Mouse (Mus musculus): Measurements from ENCODE around the gene Syne1. TPM values are rescaled to one million over a fixed set of nuclear protein-coding genes. Genes with fewer than 3 reads are reported as not detected.

Gene Syne1
- polyA plus RNA-seq, 1 experiment from 2014 or later: 2.4 TPM

DNA sequence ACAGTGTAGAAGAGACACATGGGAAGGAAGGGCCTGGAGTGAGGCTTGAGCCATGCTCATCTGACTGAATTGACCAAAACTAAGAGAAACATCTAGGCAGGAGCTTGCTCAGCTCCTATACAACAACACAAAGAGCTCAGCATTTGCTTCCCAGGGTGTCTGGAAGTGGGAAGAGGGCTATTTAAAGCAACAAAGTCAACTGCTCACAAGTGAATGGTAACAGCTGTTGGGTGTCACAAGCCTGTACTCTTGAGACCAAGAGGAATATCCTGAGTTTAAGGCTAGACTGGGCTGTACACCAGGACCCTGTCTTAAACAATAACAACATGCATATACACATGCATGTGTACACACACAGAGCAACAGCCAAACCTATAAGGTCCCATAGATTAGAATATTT lies 297.5 kb downstream of the Syne1 start:
- Histone ChIP-seq H3K27ac (ENCODE audit: low read depth, low read length) (no peak overlapping the region), H3K27me3 (ENCODE audit: control insufficient read depth, insufficient read depth, low read length) (no peaks in the 10 kb centered on the region), H3K4me2 (ENCODE audit: low read depth, low read length, severe bottlenecking) (no peak overlapping the region), H3K36me3 (ENCODE audit: control insufficient read depth, insufficient read depth, low read length) (no peaks in the 10 kb centered on the region), H3K9me3 (ENCODE audit: control insufficient read depth, low read length) (no peaks in the 10 kb centered on the region; the same call in 1 of the 2 replicates), H3K4me3 (ENCODE audit: low read depth, low read length) (no peak overlapping the region), H3K4me1 (replicated peaks; ENCODE audit: control insufficient read depth, insufficient read depth, low read length) (no peaks in the 10 kb centered on the region), H3K9ac (ENCODE audit: low read length) (no peak overlapping the region)
- no peak for ATAC-seq (replicated peaks; ENCODE audit: low FRiP score)
- no peak for DNase-seq (ENCODE audit: low spot score)

DNA sequence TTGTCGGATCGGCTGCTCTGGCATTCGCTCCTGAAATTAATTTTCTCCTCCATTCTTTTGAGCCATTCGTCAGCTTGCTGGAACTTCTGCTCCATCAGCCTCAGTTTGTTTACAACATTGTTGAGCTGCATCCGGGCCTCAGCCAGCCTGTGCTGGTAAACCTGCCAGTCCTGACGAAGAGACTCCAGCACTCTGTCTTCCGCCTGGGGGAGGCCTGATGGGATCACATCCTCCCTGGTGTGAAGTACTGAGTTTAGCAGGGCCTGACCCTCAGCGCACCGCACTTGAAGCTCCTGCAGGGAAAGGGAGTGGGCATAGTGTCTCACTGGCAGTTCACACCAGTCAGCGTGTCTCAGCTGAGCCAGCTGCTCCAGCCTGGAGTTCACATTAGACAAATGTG lies 300.6 kb downstream of the Syne1 start:
- no peak overlapping the region for H3K27ac ChIP-seq (ENCODE audit: low read depth, low read length)
- no peak overlapping the region for H3K9ac ChIP-seq (ENCODE audit: low read length)
- H3K4me3 ChIP-seq (ENCODE audit: low read depth, low read length): no peak overlapping the region
- no peak overlapping the region for H3K4me2 ChIP-seq (ENCODE audit: low read depth, low read length, severe bottlenecking)
- no peaks in the 10 kb centered on the region for H3K36me3 ChIP-seq (ENCODE audit: control insufficient read depth, insufficient read depth, low read length)
- no peak for DNase-seq (ENCODE audit: low spot score)
- WGBS: 74% methylated on average over 10 of the region's 10 CpGs
- H3K9me3 ChIP-seq (ENCODE audit: control insufficient read depth, low read length): no peaks in the 10 kb centered on the region
- H3K4me1 ChIP-seq (replicated peaks; ENCODE audit: control insufficient read depth, insufficient read depth, low read length): no peaks in the 10 kb centered on the region
- no peaks in the 10 kb centered on the region for H3K27me3 ChIP-seq (ENCODE audit: control insufficient read depth, insufficient read depth, low read length)
- no peak for ATAC-seq (replicated peaks; ENCODE audit: low FRiP score)

DNA sequence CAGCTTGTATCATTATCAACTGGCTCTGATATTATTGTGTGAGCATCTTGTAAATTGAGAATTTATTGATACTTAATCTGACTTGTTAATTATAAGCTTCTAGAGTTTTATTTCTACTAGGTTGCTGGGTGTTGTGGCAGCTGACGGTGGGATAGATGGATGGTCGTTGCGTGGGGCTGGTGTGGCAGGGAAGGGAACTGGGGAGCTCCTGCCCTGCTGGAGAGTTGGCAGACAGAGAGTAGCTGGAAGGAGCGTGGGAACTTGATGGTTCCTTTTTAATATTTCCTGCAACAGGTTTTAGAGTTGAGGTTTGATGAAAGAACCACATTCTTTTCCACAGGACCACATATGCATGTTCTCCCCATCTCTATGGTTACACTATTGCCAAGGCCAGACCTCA lies 311.6 kb downstream of the Syne1 start:
- Histone ChIP-seq H3K4me1 (replicated peaks; ENCODE audit: control insufficient read depth, insufficient read depth, low read length) (no peaks in the 10 kb centered on the region), H3K9ac (ENCODE audit: low read length) (no peak overlapping the region), H3K27ac (ENCODE audit: low read depth, low read length) (no peak overlapping the region), H3K27me3 (ENCODE audit: control insufficient read depth, insufficient read depth, low read length) (no peaks in the 10 kb centered on the region), H3K4me2 (ENCODE audit: low read depth, low read length, severe bottlenecking) (no peak overlapping the region), H3K4me3 (ENCODE audit: low read depth, low read length) (no peak overlapping the region), H3K36me3 (ENCODE audit: control insufficient read depth, insufficient read depth, low read length) (no peaks in the 10 kb centered on the region), H3K9me3 (ENCODE audit: control insufficient read depth, low read length) (no peaks in the 10 kb centered on the region)
- ATAC-seq (replicated peaks; ENCODE audit: low FRiP score): no peak
- no peak for DNase-seq (ENCODE audit: low spot score)
- 74% methylated on average over 4 of the region's 4 CpGs for whole genome bisulfite sequencing

DNA sequence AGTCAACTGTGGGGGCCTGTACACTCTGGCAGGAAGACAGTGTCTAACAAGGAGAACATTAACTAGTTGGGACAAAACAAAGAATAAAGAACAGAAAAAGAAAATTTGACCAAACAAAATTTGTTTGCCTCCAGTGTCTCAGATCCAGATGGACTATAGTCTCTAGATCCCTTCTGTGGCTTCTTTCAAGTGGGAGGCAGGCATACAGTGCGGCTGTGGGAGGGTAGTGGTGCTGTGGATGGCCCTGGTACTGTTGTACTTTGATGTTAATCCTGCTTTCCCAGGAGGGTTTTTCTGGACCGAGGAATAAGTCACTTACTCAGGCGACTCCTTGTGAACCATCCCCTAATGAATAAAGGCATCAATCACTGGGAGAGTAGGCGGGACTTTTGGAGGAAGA lies 314.4 kb downstream of the Syne1 start:
- ATAC-seq (replicated peaks; ENCODE audit: low FRiP score): no peak
- Histone ChIP-seq H3K4me3 (ENCODE audit: low read depth, low read length) (no peak overlapping the region), H3K27me3 (ENCODE audit: control insufficient read depth, insufficient read depth, low read length) (no peaks in the 10 kb centered on the region), H3K36me3 (ENCODE audit: control insufficient read depth, insufficient read depth, low read length) (no peaks in the 10 kb centered on the region), H3K27ac (ENCODE audit: low read depth, low read length) (no peak overlapping the region), H3K9me3 (ENCODE audit: control insufficient read depth, low read length) (no peaks in the 10 kb centered on the region), H3K4me1 (replicated peaks; ENCODE audit: control insufficient read depth, insufficient read depth, low read length) (no peaks in the 10 kb centered on the region), H3K4me2 (ENCODE audit: low read depth, low read length, severe bottlenecking) (no peak overlapping the region), H3K9ac (ENCODE audit: low read length) (no peak overlapping the region)
- DNase-seq (ENCODE audit: low spot score): no peak
- WGBS: 53% methylated on average over 4 of the region's 4 CpGs

DNA sequence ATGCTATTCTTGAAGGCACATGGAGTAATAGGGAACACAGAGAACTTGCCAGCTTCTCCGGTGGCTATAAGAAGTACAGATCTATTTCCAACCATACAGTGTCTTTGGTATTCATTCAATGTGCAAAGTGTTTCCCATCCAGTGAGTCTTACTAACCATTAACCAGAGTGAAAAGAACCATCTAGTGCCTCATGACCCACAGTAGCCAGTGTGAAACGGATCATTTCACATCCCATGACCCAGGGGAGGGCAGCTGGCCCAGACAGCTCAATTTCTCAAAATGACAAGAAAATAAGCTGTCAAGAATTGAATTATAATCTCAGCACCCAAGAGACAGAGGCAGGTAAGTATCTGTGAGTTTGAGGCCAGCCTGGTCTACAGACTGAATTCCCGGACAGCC lies 315.1 kb downstream of the Syne1 start:
- Histone ChIP-seq H3K9ac (ENCODE audit: low read length) (no peak overlapping the region), H3K9me3 (ENCODE audit: control insufficient read depth, low read length) (no peaks in the 10 kb centered on the region), H3K4me1 (replicated peaks; ENCODE audit: control insufficient read depth, insufficient read depth, low read length) (no peaks in the 10 kb centered on the region), H3K27me3 (ENCODE audit: control insufficient read depth, insufficient read depth, low read length) (no peaks in the 10 kb centered on the region), H3K27ac (ENCODE audit: low read depth, low read length) (no peak overlapping the region), H3K36me3 (ENCODE audit: control insufficient read depth, insufficient read depth, low read length) (no peaks in the 10 kb centered on the region), H3K4me2 (ENCODE audit: low read depth, low read length, severe bottlenecking) (no peak overlapping the region), H3K4me3 (ENCODE audit: low read depth, low read length) (no peak overlapping the region)
- 91% methylated on average over 3 of the region's 3 CpGs for WGBS
- ATAC-seq (replicated peaks; ENCODE audit: low FRiP score) (no peak), DNase-seq (ENCODE audit: low spot score) (no peak)

DNA sequence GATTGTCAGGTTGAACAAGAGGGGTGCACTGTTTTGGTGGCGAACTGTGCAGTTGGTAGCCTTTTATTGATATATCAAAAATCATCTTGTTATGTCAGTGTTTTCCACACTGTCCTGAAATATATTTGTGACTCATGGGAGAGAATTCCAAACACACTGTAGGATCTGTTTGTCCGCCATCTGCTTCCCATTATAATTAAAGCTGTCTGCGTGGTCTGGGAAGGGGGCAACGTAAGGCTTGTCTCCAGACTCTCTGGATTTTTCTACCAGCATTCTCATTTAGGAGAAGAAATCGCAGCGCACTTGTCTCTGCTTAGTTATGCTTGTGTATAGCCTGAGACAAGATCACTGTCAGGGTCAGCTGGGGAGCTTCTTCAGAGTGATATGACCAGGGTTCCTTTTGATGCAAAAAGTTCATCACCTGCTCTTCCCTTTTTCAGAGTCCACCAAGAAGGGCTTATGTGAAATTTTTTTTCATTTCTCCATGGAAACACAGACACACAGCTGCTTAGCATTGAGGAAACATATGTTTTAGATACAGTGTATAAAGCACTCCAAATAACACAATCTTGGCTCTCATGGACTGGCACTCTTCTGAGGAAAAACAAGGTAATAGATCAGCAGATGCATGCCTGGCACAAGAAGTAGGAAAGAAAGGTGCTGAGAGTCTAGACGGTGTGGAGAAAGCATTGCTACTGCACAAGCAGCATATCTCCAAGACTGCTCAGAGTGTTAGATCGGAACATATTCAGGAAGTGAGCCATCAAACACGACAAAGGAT lies 316.4 kb downstream of the Syne1 start:
- Histone ChIP-seq H3K9ac (ENCODE audit: low read length) (no peak overlapping the region), H3K9me3 (ENCODE audit: control insufficient read depth, low read length) (no peaks in the 10 kb centered on the region), H3K4me2 (ENCODE audit: low read depth, low read length, severe bottlenecking) (no peak overlapping the region), H3K27me3 (ENCODE audit: control insufficient read depth, insufficient read depth, low read length) (no peaks in the 10 kb centered on the region), H3K27ac (ENCODE audit: low read depth, low read length) (0 out of 2 replicates have a peak overlapping the region, but pooled peaks have one; percentile 12), H3K4me1 (replicated peaks; ENCODE audit: control insufficient read depth, insufficient read depth, low read length) (no peaks in the 10 kb centered on the region), H3K36me3 (ENCODE audit: control insufficient read depth, insufficient read depth, low read length) (no peaks in the 10 kb centered on the region), H3K4me3 (ENCODE audit: low read depth, low read length) (no peak overlapping the region)
- WGBS: 83% methylated on average over 9 of the region's 9 CpGs
- ATAC-seq (replicated peaks; ENCODE audit: low FRiP score) (no peak), DNase-seq (ENCODE audit: low spot score) (no peak)

DNA sequence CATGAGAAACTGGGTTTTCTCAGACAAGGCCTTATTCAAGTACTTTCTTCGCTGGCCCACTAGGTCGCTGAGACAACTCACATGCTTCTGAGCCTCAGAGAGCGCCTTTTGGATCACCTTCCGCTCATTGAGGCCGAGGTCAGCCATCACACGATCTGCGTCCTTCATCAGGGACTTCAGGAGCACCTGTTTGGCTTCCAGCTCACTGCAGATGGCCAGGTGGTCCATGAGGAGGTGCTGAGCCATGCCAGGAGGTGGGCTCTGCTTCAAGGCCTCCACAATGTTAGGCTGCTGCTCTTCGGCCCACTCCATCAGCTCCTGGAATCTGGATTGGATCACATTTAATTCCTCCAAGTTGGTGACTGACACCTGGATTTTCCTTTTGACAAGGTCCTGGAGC lies 322.2 kb downstream of the Syne1 start:
- DNase-seq (ENCODE audit: low spot score) (no peak), ATAC-seq (replicated peaks; ENCODE audit: low FRiP score) (no peak)
- Histone ChIP-seq H3K36me3 (ENCODE audit: control insufficient read depth, insufficient read depth, low read length) (no peaks in the 10 kb centered on the region), H3K27me3 (ENCODE audit: control insufficient read depth, insufficient read depth, low read length) (no peaks in the 10 kb centered on the region), H3K9me3 (ENCODE audit: control insufficient read depth, low read length) (no peaks in the 10 kb centered on the region), H3K27ac (ENCODE audit: low read depth, low read length) (no peak overlapping the region), H3K4me2 (ENCODE audit: low read depth, low read length, severe bottlenecking) (no peak overlapping the region), H3K4me3 (ENCODE audit: low read depth, low read length) (no peak overlapping the region), H3K9ac (ENCODE audit: low read length) (no peak overlapping the region), H3K4me1 (replicated peaks; ENCODE audit: control insufficient read depth, insufficient read depth, low read length) (no peaks in the 10 kb centered on the region)
- WGBS: 95% methylated on average over 8 of the region's 8 CpGs

DNA sequence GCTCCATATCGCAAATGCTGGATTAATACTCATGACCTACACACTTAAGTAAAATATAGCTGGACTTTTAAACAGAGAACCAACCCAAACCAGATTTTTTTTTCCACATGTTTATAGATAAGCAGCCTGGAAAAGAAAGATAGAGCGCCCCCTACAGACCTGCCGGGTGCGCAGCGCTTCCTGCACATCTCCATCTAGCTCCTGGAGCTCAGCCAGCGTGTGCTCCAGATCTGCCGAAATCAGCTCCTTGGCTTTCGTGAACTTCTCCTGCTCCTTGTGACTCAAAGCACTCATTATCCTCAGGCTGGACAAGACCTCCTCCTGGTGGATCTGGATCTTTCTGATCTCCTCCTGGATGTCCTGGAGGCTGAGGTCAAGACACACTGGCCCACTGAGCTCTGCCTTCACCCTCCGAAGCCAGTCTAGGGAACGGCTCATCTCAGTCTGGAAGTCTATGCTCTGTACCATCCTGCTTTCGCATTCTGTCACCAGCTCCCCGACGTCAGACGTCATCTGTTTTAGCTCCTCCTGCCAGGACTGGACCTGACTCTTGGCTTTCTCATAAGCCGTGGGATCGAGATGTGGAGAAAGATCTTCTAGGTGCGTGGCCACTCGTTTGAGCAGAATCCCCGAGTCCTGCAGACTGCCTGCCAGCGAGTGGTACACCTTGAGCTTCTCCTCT lies 323.7 kb downstream of the Syne1 start:
- no peak overlapping the region for H3K4me2 ChIP-seq (ENCODE audit: low read depth, low read length, severe bottlenecking)
- no peaks in the 10 kb centered on the region for H3K36me3 ChIP-seq (ENCODE audit: control insufficient read depth, insufficient read depth, low read length)
- no peak for ATAC-seq (replicated peaks; ENCODE audit: low FRiP score)
- 81% methylated on average over 20 of the region's 20 CpGs for WGBS
- H3K27ac ChIP-seq (ENCODE audit: low read depth, low read length): no peak overlapping the region
- H3K4me3 ChIP-seq (ENCODE audit: low read depth, low read length): no peak overlapping the region
- H3K27me3 ChIP-seq (ENCODE audit: control insufficient read depth, insufficient read depth, low read length): no peaks in the 10 kb centered on the region
- H3K4me1 ChIP-seq (replicated peaks; ENCODE audit: control insufficient read depth, insufficient read depth, low read length): no peaks in the 10 kb centered on the region
- H3K9ac ChIP-seq (ENCODE audit: low read length): no peak overlapping the region
- DNase-seq (ENCODE audit: low spot score): no peak
- no peaks in the 10 kb centered on the region for H3K9me3 ChIP-seq (ENCODE audit: control insufficient read depth, low read length)

DNA sequence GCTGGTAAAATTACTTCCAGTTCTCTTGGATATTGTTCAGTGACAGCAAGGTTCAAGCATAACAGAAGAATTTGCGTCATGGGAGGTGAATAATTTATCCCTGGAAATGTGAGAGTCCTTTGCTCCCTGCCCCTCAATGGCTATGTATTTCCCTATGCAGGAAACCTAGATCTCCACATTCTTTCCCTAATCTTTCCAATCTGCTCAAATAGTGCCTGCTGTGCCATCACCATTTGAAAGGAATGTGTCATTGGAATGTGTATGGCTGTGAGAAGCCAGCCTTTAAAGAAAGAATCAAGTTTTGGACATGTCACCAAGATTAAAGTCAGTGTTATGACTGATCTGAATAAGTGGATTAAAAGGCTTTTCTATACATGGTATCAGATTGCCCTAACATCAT lies 335.3 kb downstream of the Syne1 start:
- Histone ChIP-seq H3K4me2 (ENCODE audit: low read depth, low read length, severe bottlenecking) (no peak overlapping the region), H3K9me3 (ENCODE audit: control insufficient read depth, low read length) (no peaks in the 10 kb centered on the region), H3K36me3 (ENCODE audit: control insufficient read depth, insufficient read depth, low read length) (no peaks in the 10 kb centered on the region), H3K27ac (ENCODE audit: low read depth, low read length) (no peak overlapping the region), H3K9ac (ENCODE audit: low read length) (no peak overlapping the region), H3K4me3 (ENCODE audit: low read depth, low read length) (no peak overlapping the region), H3K4me1 (replicated peaks; ENCODE audit: control insufficient read depth, insufficient read depth, low read length) (no peaks in the 10 kb centered on the region), H3K27me3 (ENCODE audit: control insufficient read depth, insufficient read depth, low read length) (no peaks in the 10 kb centered on the region)
- ATAC-seq (replicated peaks; ENCODE audit: low FRiP score) (no peak), DNase-seq (ENCODE audit: low spot score) (no peak)
- WGBS: 32% methylated on average over 1 of the region's 1 CpGs
